Mouse (Mus musculus): Measurements from ENCODE around the gene Ptpa. TPM values are rescaled to one million over a fixed set of nuclear protein-coding genes. Genes with fewer than 3 reads are reported as not detected.
A peak's percentile ranks its signal among the peaks of the same experiment; 100 is the strongest.

Gene Ptpa
- total and polyA plus RNA-seq, 3 experiments, result 111 to 194 (median 122) TPM

GRCm38 (mm10) chr2:30445312-30445711 is 29.5 kb downstream of the Ptpa start:
- in situ Hi-C loops (cut with MboI; ENCODE audit: low pct_ligation_motif_present, low pct_unique_long_range_greater_than_20kb, low sequenced_read_pairs) (no loop called here), dilution Hi-C loops (cut with MboI; ENCODE audit: extremely low pct_ligation_motif_present, extremely low pct_unique_long_range_greater_than_20kb, low sequenced_read_pairs) (no loop called here)
- Histone ChIP-seq H3K9me3 (replicated peaks; ENCODE audit: low read length) (peaks cover 18% of the 10 kb centered on the region), H3K4me1 (ENCODE audit: control insufficient read depth in 1 of 2, insufficient read depth in 2 of 2) (peaks cover 38 to 72% of the 10 kb centered on the region in 2 experiments), H3K27ac (ENCODE audit: insufficient read depth, low read depth) (peak overlapping the region; percentile 23; the same call in 1 of the 2 replicates), H3K79me2 (replicated peaks; ENCODE audit: control insufficient read depth, extremely low read depth, insufficient read depth, poor library complexity, severe bottlenecking) (no peaks in the 10 kb centered on the region), H3K9ac (ENCODE audit: insufficient read depth, low read depth) (no peak overlapping the region), H3K4me2 (ENCODE audit: insufficient read depth, low read depth, poor library complexity, severe bottlenecking) (no peak overlapping the region), H3K36me3 (replicated peaks in 1 of 2; ENCODE audit: control insufficient read depth in 1 of 2, insufficient read depth in 1 of 2, low read length in 1 of 2) (peaks cover 33 to 78% of the 10 kb centered on the region in 2 experiments), H3K27me3 (replicated peaks) (no peaks in the 10 kb centered on the region), H3K4me3 (replicated peaks in 1 of 3; ENCODE audit: low read depth in 2 of 3, low read length in 2 of 3, poor library complexity in 1 of 3) (no peak overlapping the region)
- no peak for TF ChIP-seq TCF12 (IDR thresholded peaks at IDR 0.05; ENCODE audit: low read depth, low read length)
- no peak for DNase-seq (ENCODE audit: extremely low read depth)

- TF ChIP-seq TBP (conservative IDR thresholded peaks at IDR 0.05; ENCODE audit: low read depth, low read length) (no peak), IRF4 (IDR thresholded peaks at IDR 0.05; ENCODE audit: low read depth, low read length) (0 out of 2 replicates have a peak, but pooled peaks have one; percentile 24), BHLHE40 (IDR thresholded peaks at IDR 0.05; ENCODE audit: low read depth, low read length) (0 out of 2 replicates have a peak, but pooled peaks have one; percentile 15), RCOR1 (conservative IDR thresholded peaks at IDR 0.05; ENCODE audit: low read depth, low read length) (no peak), MXI1 (IDR thresholded peaks at IDR 0.05; ENCODE audit: low read depth, low read length) (no peak), CHD1 (IDR thresholded peaks at IDR 0.05; ENCODE audit: low read depth, low read length) (no peak)
- Histone ChIP-seq H3K9ac (ENCODE audit: insufficient read depth, low read depth) (no peak overlapping the region), H3K9me3 (replicated peaks; ENCODE audit: low read length) (peaks cover 20% of the 10 kb centered on the region), H3K4me3 (replicated peaks in 1 of 3; ENCODE audit: low read depth in 2 of 3, low read length in 2 of 3, poor library complexity in 1 of 3) (no peak overlapping the region), H3K4me1 (ENCODE audit: control insufficient read depth in 1 of 2, insufficient read depth in 2 of 2) (peaks cover 34 to 71% of the 10 kb centered on the region in 2 experiments), H3K4me2 (ENCODE audit: insufficient read depth, low read depth, poor library complexity, severe bottlenecking) (no peak overlapping the region), H3K79me2 (replicated peaks; ENCODE audit: control insufficient read depth, extremely low read depth, insufficient read depth, poor library complexity, severe bottlenecking) (no peaks in the 10 kb centered on the region), H3K27me3 (replicated peaks) (no peaks in the 10 kb centered on the region), H3K36me3 (replicated peaks in 1 of 2; ENCODE audit: control insufficient read depth in 1 of 2, insufficient read depth in 1 of 2, low read length in 1 of 2) (peaks cover 33 to 88% of the 10 kb centered on the region in 2 experiments), H3K27ac (ENCODE audit: insufficient read depth, low read depth) (peak overlapping the region; percentile 30; the same call in 1 of the 2 replicates)
- in situ Hi-C loops (cut with MboI; ENCODE audit: low pct_ligation_motif_present, low pct_unique_long_range_greater_than_20kb, low sequenced_read_pairs) (no loop called here), dilution Hi-C loops (cut with MboI; ENCODE audit: extremely low pct_ligation_motif_present, extremely low pct_unique_long_range_greater_than_20kb, low sequenced_read_pairs) (no loop called here)
- DNase-seq (ENCODE audit: extremely low read depth), result peak; percentile 71
These were observed 31.3 kb downstream of the Ptpa start for GRCm38 (mm10) chr2:30446891-30447826.

- no peak for TF ChIP-seq USF1 (IDR thresholded peaks at IDR 0.05; ENCODE audit: low read depth, low read length)
- TF ChIP-seq NELFE (IDR thresholded peaks at IDR 0.05; ENCODE audit: low read depth, low read length), result no peak
- TF ChIP-seq NRF1 (IDR thresholded peaks at IDR 0.05; ENCODE audit: low read depth, low read length), result no peak
- TF ChIP-seq CHD1 (IDR thresholded peaks at IDR 0.05; ENCODE audit: low read depth, low read length), result no peak
- DNase-seq (ENCODE audit: extremely low read depth), result no peak
- Histone ChIP-seq H3K4me3 (replicated peaks in 1 of 3; ENCODE audit: low read depth in 2 of 3, low read length in 2 of 3, poor library complexity in 1 of 3) (no peak overlapping the region), H3K36me3 (replicated peaks in 1 of 2; ENCODE audit: control insufficient read depth in 1 of 2, insufficient read depth in 1 of 2, low read length in 1 of 2) (peaks cover 29 to 87% of the 10 kb centered on the region in 2 experiments), H3K9me3 (replicated peaks; ENCODE audit: low read length) (peaks cover 20% of the 10 kb centered on the region), H3K27ac (ENCODE audit: insufficient read depth, low read depth) (no peak overlapping the region), H3K27me3 (replicated peaks) (no peaks in the 10 kb centered on the region), H3K4me2 (ENCODE audit: insufficient read depth, low read depth, poor library complexity, severe bottlenecking) (no peak overlapping the region), H3K9ac (ENCODE audit: insufficient read depth, low read depth) (no peak overlapping the region), H3K4me1 (ENCODE audit: control insufficient read depth in 1 of 2, insufficient read depth in 2 of 2) (peaks cover 24 to 66% of the 10 kb centered on the region in 2 experiments), H3K79me2 (replicated peaks; ENCODE audit: control insufficient read depth, extremely low read depth, insufficient read depth, poor library complexity, severe bottlenecking) (no peaks in the 10 kb centered on the region)
- dilution Hi-C loops (cut with MboI; ENCODE audit: extremely low pct_ligation_motif_present, extremely low pct_unique_long_range_greater_than_20kb, low sequenced_read_pairs) (no loop called here), in situ Hi-C loops (cut with MboI; ENCODE audit: low pct_ligation_motif_present, low pct_unique_long_range_greater_than_20kb, low sequenced_read_pairs) (no loop called here)
These were observed 32.5 kb downstream of the Ptpa start for GRCm38 (mm10) chr2:30448371-30448770.

Measured in CH12.LX (cell line).